Mouse (Mus musculus) limb, embryonic 11.5 days (tissue): Measurements from ENCODE around the gene Gm44502. TPM values are rescaled to one million over a fixed set of nuclear protein-coding genes. Genes with fewer than 3 reads are reported as not detected.

Experiments used
- ATAC-seq: fragments of 200-750 bp; cut with Nextera tagmentation; 2 replicates; pipeline ENCODE4 v1.8.0; 2017; ENCODE audit warnings: low read depth; ENCODE audit not compliant: insufficient number of reproducible peaks, low FRiP score, low TSS enrichment
- DNase-seq: peaks from one replicate; pipeline ENCODE4 v3.0.0-alpha.2; 2015; ENCODE audit warnings: low spot score
- H3K27ac ChIP-seq: fragments of 300-500 bp; sonication (generic); replicated peaks from 2 replicates; pipeline ENCODE4 v1.5.1; 2014; ENCODE audit warnings: low read depth, mild to moderate bottlenecking, low read length
- H3K27me3 ChIP-seq: fragments of 300-500 bp; sonication (generic); 2 replicates; pipeline ENCODE4 v1.6.1; 2014; ENCODE audit warnings: mild to moderate bottlenecking, low read length, mixed read lengths; ENCODE audit not compliant: control insufficient read depth, insufficient read depth
- H3K36me3 ChIP-seq: fragments of 300-500 bp; sonication (generic); 2 replicates; pipeline ENCODE4 v1.6.1; 2014; ENCODE audit warnings: mild to moderate bottlenecking, low read length, moderate library complexity, mixed read lengths; ENCODE audit not compliant: control insufficient read depth, insufficient read depth
- H3K4me1 ChIP-seq: fragments of 300-500 bp; sonication (generic); 2 replicates; pipeline ENCODE4 v1.6.1; 2014; ENCODE audit warnings: low read length, mixed read lengths; ENCODE audit not compliant: control insufficient read depth, insufficient read depth
- H3K4me2 ChIP-seq: fragments of 300-500 bp; sonication (generic); 2 replicates; pipeline ENCODE4 v1.6.1; 2014; ENCODE audit warnings: low read depth, mild to moderate bottlenecking, moderate library complexity; ENCODE audit not compliant: severe bottlenecking
- H3K4me3 ChIP-seq: fragments of 300-500 bp; sonication (generic); 2 replicates; pipeline ENCODE4 v1.5.1; 2014; ENCODE audit warnings: low read depth, low read length
- H3K9ac ChIP-seq: fragments of 300-500 bp; sonication (generic); 2 replicates; pipeline ENCODE4 v1.6.1; 2014; ENCODE audit warnings: mild to moderate bottlenecking, low read length
- H3K9me3 ChIP-seq: fragments of 300-500 bp; sonication (generic); 2 replicates; pipeline ENCODE4 v1.6.1; 2016; ENCODE audit warnings: low read length; ENCODE audit not compliant: control insufficient read depth
- WGBS: fragments of 180-500 bp; shearing (Covaris S2); extraction: QIAGEN DNeasy Blood & Tissue Kit; methylation state at CpG from one replicate; pipeline ENCODE4 v1.1.7; 2014; 5-methylcytosine and 5-hydroxymethylcytosine counted together
- polyA plus RNA-seq: library from polyadenylated mRNA; unstranded; fragments of >200 nt; fragmentation: Nextera tagmentation; extraction: Ambion mirVana; gene quantifications from 2 replicates; pipeline ENCODE4 v1.2.1, GENCODE M21; 2014

Gm44502 gene
- polyA plus RNA-seq, 1 experiment from 2014 or later: not detected

DNA sequence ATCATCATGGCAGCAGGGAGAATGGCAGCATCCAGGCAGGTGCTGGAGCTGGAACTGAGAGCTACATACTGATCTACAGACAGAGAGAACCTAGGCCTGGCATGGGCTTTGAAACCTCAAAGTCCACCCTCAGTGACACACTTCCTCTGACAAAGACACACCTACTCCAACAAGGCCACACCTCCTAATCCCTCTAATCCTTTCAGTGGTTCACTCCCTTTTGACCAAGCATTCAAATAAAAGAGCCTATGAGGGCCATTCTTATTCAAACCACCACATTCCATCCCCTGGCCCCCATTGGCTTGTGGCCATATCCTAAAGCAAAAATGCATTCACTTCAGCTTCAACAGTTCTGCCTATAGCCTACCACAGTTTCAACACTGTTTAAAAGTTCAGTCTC is 22.8 kb downstream of the Gm44502 start:
- no peak overlapping the region for H3K27ac ChIP-seq
- no peaks in the 10 kb centered on the region for H3K4me1 ChIP-seq
- DNase-seq (no peak), ATAC-seq (no peak)
- H3K27me3 ChIP-seq: no peaks in the 10 kb centered on the region
- H3K36me3 ChIP-seq: no peaks in the 10 kb centered on the region
- H3K9ac ChIP-seq: no peak overlapping the region
- H3K4me3 ChIP-seq: no peak overlapping the region
- no peaks in the 10 kb centered on the region for H3K9me3 ChIP-seq
- no peak overlapping the region for H3K4me2 ChIP-seq

DNA sequence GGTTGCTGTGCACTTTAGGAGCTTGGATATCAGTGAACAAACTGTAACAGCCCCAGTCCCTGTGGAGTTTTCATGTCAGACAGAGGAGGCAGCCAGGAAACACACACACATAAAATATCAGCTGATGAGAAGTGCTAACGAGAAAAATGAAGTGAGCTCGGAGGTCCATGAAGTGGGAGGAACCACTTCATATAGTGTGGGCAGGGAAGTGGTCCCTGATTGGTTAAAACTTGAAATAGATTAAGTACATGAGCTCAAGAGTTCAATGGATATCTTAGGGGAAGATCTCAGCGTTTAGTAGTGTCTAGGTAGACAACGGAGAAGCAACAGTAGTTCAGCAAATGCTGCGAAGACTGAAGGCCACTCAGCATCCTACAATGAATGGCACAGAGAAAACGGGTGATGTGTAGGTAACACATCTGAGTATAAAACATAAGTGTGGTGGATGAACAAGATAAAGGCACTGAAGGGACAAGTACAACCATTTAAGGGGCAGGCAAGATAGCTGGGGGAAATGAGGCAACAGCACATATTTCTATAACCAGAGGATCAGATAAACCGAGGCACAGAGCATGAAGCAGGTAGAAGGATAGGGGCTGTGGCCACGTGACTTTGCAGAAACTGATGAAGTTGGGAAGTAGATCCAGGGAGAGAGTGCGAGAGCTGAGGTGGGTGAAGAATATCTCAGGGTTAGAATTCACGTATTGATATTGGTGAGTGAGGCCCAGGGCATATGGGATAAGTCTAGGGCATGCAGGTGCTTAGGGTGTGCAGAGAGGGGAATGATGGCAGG is 24.5 kb downstream of the Gm44502 start:
- 84% methylated on average over 10 of the region's 10 CpGs for WGBS

DNA sequence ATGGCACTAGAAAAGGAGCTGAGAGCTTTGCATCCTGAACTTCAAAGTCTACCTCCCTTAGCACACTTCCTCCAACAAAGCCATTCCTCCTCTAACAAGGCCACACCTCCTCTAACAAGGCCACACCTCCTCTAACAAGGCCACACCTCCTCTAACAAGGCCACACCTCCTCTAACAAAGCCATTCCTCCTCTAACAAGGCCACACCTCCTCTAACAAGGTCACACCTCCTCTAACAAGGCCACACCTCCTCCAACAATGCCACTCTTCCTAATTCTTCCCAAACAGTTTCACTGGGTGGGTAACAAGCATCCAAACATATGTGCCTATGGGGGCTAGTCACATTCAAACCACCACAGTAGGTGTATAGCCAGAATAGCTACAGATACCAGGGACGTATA is 27.0 kb downstream of the Gm44502 start:
- ATAC-seq: no peak
- WGBS: 80% methylated on average over 1 of the region's 1 CpGs
- DNase-seq: no peak
- H3K9ac ChIP-seq: no peak overlapping the region
- no peak overlapping the region for H3K4me2 ChIP-seq
- no peaks in the 10 kb centered on the region for H3K36me3 ChIP-seq
- no peaks in the 10 kb centered on the region for H3K27me3 ChIP-seq
- H3K9me3 ChIP-seq: no peaks in the 10 kb centered on the region
- no peaks in the 10 kb centered on the region for H3K4me1 ChIP-seq
- no peak overlapping the region for H3K4me3 ChIP-seq
- no peak overlapping the region for H3K27ac ChIP-seq

More for the DNA sequence above, 24.5 kb downstream of the Gm44502 start:
- H3K27ac ChIP-seq: no peak overlapping the region
- no peaks in the 10 kb centered on the region for H3K36me3 ChIP-seq
- H3K4me2 ChIP-seq: no peak overlapping the region
- no peaks in the 10 kb centered on the region for H3K4me1 ChIP-seq
- no peak overlapping the region for H3K9ac ChIP-seq
- H3K4me3 ChIP-seq: no peak overlapping the region
- ATAC-seq: no peak
- H3K27me3 ChIP-seq: no peaks in the 10 kb centered on the region
- DNase-seq: no peak
- no peaks in the 10 kb centered on the region for H3K9me3 ChIP-seq

DNA sequence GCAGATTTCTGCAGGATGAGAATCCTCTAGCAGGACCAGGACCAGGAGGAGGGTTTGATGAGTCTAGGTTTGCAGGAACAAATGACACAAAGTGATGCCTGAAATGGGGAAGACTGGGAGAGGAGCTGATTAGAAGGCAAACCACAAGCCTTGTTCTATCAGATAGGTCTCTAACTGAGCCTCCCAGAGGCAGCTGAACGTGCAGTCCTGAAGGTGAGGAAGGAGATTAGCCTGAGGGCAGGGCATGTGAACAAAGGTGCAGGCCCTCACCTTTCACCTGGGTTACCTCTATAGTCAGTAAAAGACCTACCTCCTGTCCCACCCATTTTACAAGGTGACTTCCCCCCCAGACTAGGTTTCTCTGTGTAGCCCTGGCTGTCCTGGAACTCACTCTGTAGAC is 29.8 kb downstream of the Gm44502 start:
- Histone ChIP-seq H3K4me3 (no peak overlapping the region), H3K27me3 (no peaks in the 10 kb centered on the region), H3K4me2 (no peak overlapping the region), H3K4me1 (no peaks in the 10 kb centered on the region), H3K9me3 (no peaks in the 10 kb centered on the region), H3K36me3 (no peaks in the 10 kb centered on the region), H3K27ac (no peak overlapping the region), H3K9ac (no peak overlapping the region)
- 82% methylated on average over 1 of the region's 1 CpGs for WGBS
- DNase-seq (no peak), ATAC-seq (no peak)

DNA sequence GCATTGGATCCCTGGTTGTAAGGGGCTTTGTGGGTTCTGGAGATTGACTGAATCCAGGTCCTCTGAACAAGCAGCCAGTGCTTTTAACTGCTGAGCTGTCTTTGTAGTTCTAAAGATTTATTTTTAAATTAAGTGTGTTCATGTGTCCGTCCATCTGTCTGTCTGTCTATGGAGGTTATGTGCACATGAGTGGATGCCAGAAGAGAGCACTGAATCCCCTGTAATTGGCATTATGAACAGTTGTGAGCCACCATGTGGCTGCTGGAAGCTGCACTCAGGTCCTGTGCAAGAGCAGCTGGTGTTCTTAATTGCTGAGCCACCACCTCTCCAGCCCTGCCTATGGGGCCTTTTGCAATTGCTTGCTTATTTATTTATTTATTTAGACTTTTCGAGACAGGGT is 31.4 kb downstream of the Gm44502 start:
- no peaks in the 10 kb centered on the region for H3K27me3 ChIP-seq
- no peaks in the 10 kb centered on the region for H3K9me3 ChIP-seq
- no peak overlapping the region for H3K27ac ChIP-seq
- no peaks in the 10 kb centered on the region for H3K36me3 ChIP-seq
- no peak for ATAC-seq
- WGBS: 85% methylated on average over 2 of the region's 2 CpGs
- H3K4me1 ChIP-seq: no peaks in the 10 kb centered on the region
- H3K9ac ChIP-seq: no peak overlapping the region
- no peak overlapping the region for H3K4me2 ChIP-seq
- DNase-seq: no peak
- H3K4me3 ChIP-seq: no peak overlapping the region

DNA sequence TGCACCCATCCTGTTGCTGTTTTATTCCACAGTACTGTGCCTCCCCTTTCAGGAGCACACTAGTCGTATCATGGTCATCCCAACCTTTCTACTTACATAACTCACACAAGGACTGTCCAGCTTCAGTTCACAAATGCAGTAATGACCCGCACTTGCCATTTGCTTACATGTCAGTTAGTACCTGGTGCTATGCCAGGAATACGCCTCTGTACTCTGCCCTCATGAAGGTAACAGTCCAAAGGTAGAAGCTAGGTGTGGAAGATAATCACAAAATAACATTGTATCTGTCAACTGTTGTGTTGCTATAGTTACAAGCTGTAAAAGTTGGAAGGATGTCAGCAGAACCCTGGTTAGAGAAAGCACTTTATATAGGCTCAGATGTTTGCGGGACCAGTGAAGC is 32.6 kb downstream of the Gm44502 start:
- H3K9ac ChIP-seq: no peak overlapping the region
- no peaks in the 10 kb centered on the region for H3K9me3 ChIP-seq
- DNase-seq (no peak), ATAC-seq (no peak)
- H3K27ac ChIP-seq: no peak overlapping the region
- no peak overlapping the region for H3K4me3 ChIP-seq
- H3K36me3 ChIP-seq: no peaks in the 10 kb centered on the region
- no peak overlapping the region for H3K4me2 ChIP-seq
- no peaks in the 10 kb centered on the region for H3K4me1 ChIP-seq
- H3K27me3 ChIP-seq: no peaks in the 10 kb centered on the region
- WGBS: 87% methylated on average over 4 of the region's 4 CpGs

DNA sequence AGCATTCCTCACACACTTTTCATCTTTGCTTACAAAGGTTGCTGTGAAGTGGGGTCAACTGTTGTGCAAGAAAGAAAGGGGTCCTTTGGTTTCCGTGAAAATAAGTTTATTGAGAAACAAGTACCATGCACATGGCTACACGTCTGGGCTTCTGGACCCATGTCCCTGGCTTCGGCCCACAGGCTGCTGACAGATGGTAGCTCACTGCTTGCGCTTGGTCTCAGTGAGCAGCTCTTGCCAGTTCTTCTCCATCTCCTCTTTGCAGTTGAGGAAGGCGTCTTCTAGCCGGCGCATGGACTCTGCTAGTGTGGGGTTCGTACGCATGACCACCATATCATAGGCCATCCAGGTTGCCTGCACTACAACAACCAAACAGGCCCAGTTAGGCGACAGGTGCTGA is 39.4 kb downstream of the Gm44502 start:
- H3K36me3 ChIP-seq: no peaks in the 10 kb centered on the region
- no peak overlapping the region for H3K4me3 ChIP-seq
- no peak overlapping the region for H3K9ac ChIP-seq
- 90% methylated on average over 10 of the region's 10 CpGs for WGBS
- H3K9me3 ChIP-seq: no peaks in the 10 kb centered on the region
- H3K27ac ChIP-seq: no peak overlapping the region
- H3K4me2 ChIP-seq: no peak overlapping the region
- DNase-seq (no peak), ATAC-seq (no peak)
- no peaks in the 10 kb centered on the region for H3K27me3 ChIP-seq
- H3K4me1 ChIP-seq: no peaks in the 10 kb centered on the region

DNA sequence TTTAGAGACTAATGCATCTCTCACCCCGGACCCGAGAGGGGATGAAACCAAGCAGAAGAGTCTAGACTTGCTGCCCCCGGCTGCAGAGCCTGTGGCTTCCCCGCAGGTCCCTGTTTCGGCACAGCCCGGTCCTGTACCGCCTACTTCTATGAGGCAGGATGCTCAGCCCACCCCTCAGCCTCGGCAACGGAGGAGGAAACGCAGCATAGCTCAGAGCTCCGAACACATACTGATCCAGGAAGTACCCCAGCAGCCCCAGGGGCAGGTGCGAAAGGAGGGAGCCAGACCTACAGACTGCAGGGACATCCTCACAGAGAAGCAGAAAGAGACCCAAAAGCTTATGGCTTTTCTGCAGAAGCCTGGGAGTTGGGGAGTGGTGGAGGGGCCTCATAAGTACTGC is 42.4 kb downstream of the Gm44502 start:
- H3K27me3 ChIP-seq: no peaks in the 10 kb centered on the region
- H3K4me2 ChIP-seq: no peak overlapping the region
- H3K4me1 ChIP-seq: no peaks in the 10 kb centered on the region
- DNase-seq (no peak), ATAC-seq (no peak)
- WGBS: 47% methylated on average over 12 of the region's 12 CpGs
- no peak overlapping the region for H3K4me3 ChIP-seq
- no peaks in the 10 kb centered on the region for H3K36me3 ChIP-seq
- H3K27ac ChIP-seq: no peak overlapping the region
- H3K9me3 ChIP-seq: no peaks in the 10 kb centered on the region
- H3K9ac ChIP-seq: no peak overlapping the region

DNA sequence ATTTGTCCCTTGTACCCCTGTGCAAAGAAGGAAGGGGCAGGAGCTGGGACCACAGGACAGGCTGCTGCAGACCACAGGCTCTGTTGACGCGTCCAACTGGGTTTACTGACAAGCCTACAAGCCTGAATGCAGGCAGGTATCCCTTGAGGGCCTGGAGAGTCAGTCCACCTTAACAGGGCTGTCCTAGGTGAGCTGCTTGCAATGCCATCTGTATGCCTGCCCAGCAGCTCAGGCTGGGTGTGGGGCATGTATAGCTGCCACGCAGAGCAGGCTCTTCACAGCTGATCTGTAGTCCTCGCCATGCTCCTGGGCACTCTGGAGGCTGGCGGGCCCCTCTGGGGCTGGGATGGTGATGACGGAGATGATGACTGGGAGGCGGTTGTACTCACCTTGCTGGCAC is 44.9 kb downstream of the Gm44502 start, which contains the start of gene Klhdc7b:
Gene Klhdc7b (plus strand): TSS at position 301 of the 400 bp plus-strand sequence.
- Histone ChIP-seq H3K27me3 (peaks cover 4% of the 10 kb centered on the region), H3K9ac (no peak within 1 kb of the TSS), H3K27ac (no peak within 1 kb of the TSS), H3K4me2 (no peak within 1 kb of the TSS), H3K4me3 (no peak within 1 kb of the TSS), H3K4me1 (no peaks in the 10 kb centered on the region), H3K9me3 (no peaks in the 10 kb centered on the region), H3K36me3 (no peaks in the 10 kb centered on the region)
- DNase-seq: no peak
- WGBS: 87% methylated on average over 7 of the region's 7 CpGs
- no peak for ATAC-seq
